Mouse (Mus musculus): Measurements from ENCODE around the gene Kdm6b. TPM values are rescaled to one million over a fixed set of nuclear protein-coding genes. Genes with fewer than 3 reads are reported as not detected.
A peak's percentile ranks its signal among the peaks of the same experiment; 100 is the strongest.

Kdm6b gene
- total RNA-seq (2021) = 10 to 100 TPM; 23.0 to 27.2 TPM
- long read RNA-seq, experiment 1, partial matches to known transcripts = 7 of 14 reads
- long read RNA-seq, experiment 1, other reads (novel, unspliced or antisense) = 7 of 14 reads
- long read RNA-seq, experiment 2, partial matches to known transcripts = 5 of 10 reads
- long read RNA-seq, experiment 2, other reads (novel, unspliced or antisense) = 5 of 10 reads

DNA sequence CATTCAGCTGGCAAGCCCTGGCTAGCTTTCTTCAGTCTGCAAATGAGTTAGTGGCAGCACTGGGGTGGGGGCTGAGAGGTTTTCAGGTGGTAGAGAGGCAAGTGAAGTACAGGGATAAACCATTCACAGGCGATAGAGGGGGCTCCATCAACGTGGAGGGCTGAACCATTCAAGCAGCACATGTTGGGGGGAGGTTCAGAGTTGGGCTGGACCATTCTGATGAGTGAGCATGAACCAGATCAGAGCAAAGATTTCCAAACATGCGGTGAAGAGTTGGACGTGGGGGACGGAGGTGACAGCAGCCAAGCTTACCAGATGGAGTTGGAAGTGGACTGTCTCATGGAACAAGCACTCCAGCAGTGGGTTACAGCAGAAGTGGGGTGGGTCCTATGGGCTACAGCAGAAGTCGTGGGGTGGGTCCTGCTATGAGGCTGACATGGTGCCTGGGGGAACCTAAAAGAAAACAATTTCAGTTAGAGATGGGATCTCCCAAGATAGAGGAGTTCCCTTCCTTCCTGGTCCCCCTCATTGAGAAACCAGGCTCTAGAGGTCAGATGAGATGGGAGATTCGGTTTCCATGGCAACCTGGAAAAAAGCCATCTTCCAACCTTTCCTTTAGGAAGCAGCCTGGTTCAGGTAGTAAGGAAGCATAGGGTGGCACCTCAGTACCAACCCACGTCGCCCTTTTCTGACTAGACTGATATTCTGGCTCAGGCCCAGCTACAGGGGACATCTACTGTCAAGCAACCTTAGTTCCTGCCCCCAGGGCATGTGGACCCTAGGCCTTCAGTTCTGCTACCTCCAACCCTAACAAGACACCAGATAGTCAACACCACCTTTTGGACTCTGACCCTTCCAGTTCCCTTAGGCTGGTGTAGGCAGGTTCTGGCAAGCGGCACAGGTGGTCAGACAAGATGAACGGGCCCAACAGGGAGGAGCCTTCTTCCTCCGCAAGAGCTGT, at the start of gene Kdm6b:
Gene Kdm6b, minus strand, starts transcription at position 455 of the 961 bp plus-strand sequence.
- intact Hi-C loops (cut with DNase I) = loop anchor here (10.0 kb wide), 2 partner anchors 319 to 581 kb away; partner anchors contain the start of genes Gabarap, Per1 and Phf23
- DNase-seq = no peak

- intact Hi-C loops (cut with DNase I) = no loop called here
- no peak for DNase-seq
Observed at GRCm38 (mm10) chr11:69461568-69461967, 48.1 kb upstream of the Kdm6b start.

- intact Hi-C loops (cut with DNase I) = no loop called here
- DNase-seq = no peak
Observed at GRCm38 (mm10) chr11:69459883-69460282, 46.4 kb upstream of the Kdm6b start.

GRCm38 (mm10) chr11:69457006-69457579, 43.6 kb upstream of the Kdm6b start:
- DNase-seq = no peak
- intact Hi-C loops (cut with DNase I) = no loop called here

DNA sequence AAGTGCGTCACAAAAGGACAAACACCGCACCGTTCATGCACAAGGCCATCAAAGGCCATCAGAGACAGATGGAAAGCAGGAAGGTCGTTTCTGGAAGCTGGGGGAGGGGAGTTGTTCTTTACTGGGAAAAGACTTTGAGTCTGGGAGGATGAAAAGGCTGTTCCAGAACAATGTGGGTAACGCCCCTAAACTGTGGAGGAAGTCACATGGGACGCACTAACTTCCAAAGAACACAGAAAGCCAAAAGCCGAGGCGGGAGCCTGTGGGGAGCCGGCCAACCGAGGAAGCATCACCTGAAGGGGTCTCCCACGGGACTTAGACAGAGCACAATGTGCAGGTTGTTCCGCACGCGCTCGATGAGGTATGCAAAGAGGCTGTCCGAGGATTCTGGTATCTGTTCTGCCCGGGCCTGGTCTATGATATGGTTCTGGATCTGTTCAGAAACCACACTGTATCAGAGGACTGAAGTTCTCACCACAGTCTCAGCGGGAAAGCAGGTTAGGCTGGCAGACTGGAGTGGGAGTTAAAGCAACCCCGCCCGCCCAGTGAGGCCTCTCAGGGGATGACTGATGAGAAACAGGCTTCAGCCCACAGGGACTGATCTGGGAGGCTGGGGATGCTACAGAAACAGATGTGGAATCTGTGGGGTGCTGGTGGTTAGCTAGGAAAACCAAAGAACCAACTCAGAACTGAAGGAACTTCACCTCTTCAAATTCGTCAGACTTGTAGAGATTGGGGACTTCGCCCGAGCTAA, 38.8 kb upstream of the Kdm6b start:
- intact Hi-C loops (cut with DNase I) = no loop called here
- peak in 1 of 2 experiments; percentile 31 for DNase-seq

DNA sequence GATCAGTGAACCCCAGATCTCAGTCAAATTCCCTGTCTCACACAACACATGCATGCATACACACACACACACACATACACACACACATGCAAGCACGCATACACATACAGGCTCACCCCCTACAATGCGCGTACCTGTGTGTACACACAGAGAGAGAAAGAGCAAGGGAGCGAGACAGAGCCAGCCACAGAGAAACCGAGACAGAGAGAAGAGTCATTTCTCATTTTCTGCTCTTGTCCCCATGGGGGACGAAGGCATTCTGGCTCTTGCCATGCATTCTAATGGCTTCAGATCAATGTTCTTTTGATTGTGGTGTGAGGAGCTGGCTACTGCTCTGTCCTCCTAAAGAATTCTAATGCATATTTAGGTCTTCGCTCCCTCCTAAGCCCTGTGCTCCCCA, 33.8 kb upstream of the Kdm6b start:
- DNase-seq = no peak
- intact Hi-C loops (cut with DNase I) = loop anchor here (10.0 kb wide), 1 partner anchor 48 kb away; no protein-coding TSS in a partner anchor

DNA sequence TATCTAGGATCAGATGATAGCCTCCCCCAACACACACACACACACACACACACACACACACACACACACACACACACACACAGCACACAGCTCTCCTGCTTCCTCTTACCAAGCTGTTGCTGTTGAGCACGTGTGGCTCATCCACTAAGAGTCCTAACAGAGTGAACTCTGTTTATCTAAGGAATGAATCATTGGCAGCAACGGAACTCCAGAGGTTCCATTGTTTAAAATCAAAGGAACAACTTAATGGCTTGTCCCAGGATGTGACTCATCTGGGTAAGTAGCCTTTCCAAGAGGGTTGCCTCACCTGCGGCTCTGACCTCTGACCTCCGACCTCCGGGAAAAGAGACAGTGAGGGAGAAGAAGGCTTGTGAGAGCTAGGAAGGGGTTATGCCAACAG, 29.9 kb upstream of the Kdm6b start:
- no peak for DNase-seq
- intact Hi-C loops (cut with DNase I) = loop anchor here (10.0 kb wide), 1 partner anchor 51 kb away; no protein-coding TSS in a partner anchor

GRCm38 (mm10) chr11:69437291-69437690, 23.8 kb upstream of the Kdm6b start:
- intact Hi-C loops (cut with DNase I) = loop anchor here (5.0 kb wide), 2 partner anchors 80 to 180 kb away; no protein-coding TSS in a partner anchor
- DNase-seq = no peak

DNA sequence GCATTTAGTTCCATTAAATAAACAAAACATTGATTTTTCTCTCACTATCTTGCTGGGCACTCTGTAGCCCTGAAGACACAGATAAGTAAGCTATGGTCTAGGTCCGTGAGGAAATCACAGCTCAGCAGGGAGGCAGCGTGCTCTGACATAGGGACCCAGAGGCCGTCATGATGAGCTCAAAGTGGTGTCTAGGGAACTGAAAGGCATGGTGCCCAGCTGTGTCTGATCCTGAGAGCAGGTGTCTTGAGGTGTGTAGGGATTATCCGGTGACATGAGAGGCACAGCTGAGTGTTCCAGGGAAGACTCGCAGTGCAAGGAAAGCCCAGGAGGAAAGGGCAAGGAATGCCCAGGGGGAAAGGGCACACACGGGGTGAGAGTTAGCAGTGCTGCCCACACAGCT, 19.7 kb upstream of the Kdm6b start:
- intact Hi-C loops (cut with DNase I) = loop anchor here (5.0 kb wide), 1 partner anchor 166 kb away; no protein-coding TSS in a partner anchor
- DNase-seq = no peak

DNA sequence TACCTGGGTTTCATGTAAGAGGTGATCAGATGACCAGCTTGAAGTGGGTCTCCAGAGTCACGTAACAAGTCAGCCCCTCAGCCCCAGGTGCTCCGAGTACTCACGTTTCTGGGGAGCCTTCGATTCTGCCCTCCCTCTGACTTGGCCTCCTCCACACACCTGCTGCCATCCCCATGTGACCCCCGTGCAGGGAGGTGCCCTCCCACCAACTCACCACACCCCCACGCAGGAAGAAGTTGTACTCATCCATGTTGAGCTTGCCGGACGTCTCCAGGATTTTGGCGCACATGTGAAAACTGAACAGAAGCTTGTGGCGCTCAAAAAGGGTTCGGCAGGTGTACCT, 19.1 kb upstream of the Kdm6b start:
- intact Hi-C loops (cut with DNase I) = loop anchor here (1.0 to 5.0 kb wide), 2 partner anchors 32 to 165 kb away; no protein-coding TSS in a partner anchor
- no peak for DNase-seq

DNA sequence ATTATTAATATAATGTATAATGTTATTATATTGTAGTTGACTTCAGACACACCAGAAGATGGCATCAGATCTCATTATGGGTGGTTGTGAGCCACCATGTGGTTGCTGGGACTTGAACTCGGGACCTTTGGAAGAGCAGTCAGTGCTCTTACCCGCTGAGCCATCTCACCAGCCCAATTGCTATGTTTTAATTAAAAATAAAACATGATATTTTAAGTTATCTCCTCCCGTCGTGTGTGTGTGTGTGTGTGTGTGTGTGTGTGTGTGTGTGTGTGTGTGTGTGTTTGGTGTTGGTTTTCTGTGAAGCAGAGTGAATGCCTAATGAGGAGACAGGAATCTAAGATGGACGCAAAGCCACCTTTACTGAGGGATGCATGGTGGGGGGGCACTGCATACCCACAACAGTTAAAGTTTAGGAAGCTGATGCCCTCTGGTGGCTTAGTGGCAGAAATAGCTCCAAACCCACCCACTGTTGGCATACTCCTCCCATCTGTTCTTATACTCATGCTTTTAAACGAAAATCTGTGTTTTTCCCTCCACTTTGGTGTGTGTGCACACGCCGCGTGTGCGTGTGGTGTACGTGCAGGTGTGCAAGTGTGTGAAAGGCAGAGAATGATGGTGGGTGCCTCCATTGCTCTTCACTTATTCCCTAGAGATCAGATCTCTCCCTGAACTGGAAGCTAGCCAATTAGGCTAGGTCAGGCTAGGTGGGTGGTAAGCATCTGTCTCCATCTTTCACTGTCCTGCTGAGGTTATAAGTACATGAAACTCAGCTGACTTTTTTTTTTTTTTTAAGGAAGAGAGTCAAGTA, 18.6 kb upstream of the Kdm6b start:
- intact Hi-C loops (cut with DNase I) = loop anchor here (1.0 to 5.0 kb wide), 2 partner anchors 32 to 165 kb away; no protein-coding TSS in a partner anchor
- peak in 1 of 2 experiments; percentile 62 for DNase-seq

DNA sequence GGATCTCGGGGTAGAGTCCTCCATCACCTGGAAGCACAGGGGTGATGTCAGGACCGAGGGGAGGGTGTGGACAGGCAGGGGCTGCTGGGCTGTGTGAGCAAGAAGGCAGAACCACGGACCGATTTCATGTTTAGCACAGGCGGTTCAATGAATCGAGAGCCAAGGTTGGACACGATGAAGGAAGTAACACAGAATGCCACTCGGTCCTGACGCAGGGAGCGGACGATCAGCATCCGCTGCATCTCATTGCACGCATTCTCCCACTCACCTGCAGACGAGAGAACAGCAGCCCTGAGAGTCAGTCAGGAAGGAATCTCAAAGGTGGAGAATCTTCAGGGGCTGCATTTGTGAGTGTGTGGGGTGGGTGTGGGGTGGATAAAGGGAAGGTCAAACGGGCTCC, 17.2 kb upstream of the Kdm6b start:
- no peak for DNase-seq
- intact Hi-C loops (cut with DNase I) = loop anchor here (5.0 kb wide), 1 partner anchor 163 kb away; no protein-coding TSS in a partner anchor

GRCm38 (mm10) chr11:69429313-69429712, 15.8 kb upstream of the Kdm6b start:
- intact Hi-C loops (cut with DNase I) = no loop called here
- DNase-seq = no peak

DNA sequence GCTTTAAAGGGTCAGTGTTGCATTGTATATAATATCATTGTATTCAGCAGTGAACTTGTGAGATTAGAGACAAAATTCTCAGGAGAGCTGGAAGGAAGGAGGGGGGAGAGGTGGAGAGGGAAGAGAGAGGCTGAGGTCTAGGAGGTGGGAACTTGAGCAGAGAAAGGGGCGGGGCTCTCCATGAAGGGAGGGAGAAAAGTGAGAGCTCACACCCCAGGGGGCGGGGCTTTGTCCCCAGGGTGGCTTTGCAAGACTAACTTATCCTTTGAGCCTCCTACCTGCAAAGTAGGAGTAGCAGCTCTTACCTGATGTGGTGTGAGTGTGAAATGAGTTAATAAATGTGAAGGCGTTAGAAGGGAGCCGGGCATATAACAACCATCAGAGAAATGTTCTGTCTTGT, 15.3 kb upstream of the Kdm6b start:
- intact Hi-C loops (cut with DNase I) = no loop called here

GRCm38 (mm10) chr11:69426246-69426645, 12.8 kb upstream of the Kdm6b start:
- intact Hi-C loops (cut with DNase I) = no loop called here
- no peak for DNase-seq

More for the DNA sequence above, 15.3 kb upstream of the Kdm6b start:
- DNase-seq = peak in 1 of 2 experiments; percentile 30

DNA sequence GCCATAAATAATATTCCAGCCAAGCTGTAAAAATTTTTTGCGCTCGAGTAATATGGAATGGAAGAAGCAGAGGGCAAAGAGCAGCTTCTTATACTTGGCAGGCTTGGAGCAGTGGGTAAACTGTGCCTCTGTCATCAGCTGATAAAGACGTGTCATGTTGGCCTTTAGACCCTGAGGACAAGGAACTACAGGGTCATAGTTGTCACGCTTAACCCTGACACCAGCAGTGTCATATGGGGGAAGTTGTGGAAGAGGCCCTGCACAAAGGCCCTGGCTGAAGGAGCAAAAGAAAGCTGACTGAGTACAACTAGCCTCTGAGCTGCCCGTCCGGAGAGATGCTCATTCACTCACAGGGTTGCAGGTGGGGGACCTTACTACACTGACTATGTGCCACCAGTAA, 10.4 kb upstream of the Kdm6b start:
- DNase-seq = no peak
- intact Hi-C loops (cut with DNase I) = no loop called here

DNA sequence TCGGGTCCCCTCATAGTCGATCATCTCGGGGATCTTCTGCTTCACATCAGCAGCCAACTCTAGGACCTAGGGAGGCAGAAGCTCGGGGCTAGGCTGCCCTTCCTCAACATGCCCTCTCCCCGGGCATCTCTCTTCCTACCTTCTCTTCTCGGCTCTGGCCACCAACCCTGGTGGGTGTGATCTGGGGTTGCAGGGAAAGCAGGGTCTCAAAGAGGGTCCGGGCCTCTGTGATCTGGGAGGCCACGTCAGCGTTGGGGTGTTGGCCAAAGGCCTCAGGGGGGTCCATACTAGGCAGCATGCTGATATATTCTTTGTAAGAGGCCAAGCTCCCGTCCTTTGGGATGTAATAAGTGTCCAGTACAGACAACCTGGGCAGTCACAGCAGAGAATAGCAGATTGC, 9.4 kb upstream of the Kdm6b start:
- intact Hi-C loops (cut with DNase I) = no loop called here

GRCm38 (mm10) chr11:69421131-69421977, 7.9 kb upstream of the Kdm6b start:
- intact Hi-C loops (cut with DNase I) = loop anchor here (2.0 kb wide), 1 partner anchor 15 kb away; no protein-coding TSS in a partner anchor

More for the DNA sequence above, 9.4 kb upstream of the Kdm6b start:
- DNase-seq = no peak

More at GRCm38 (mm10) chr11:69421131-69421977, 7.9 kb upstream of the Kdm6b start:
- DNase-seq = no peak
